Mouse (Mus musculus) heart, postnatal 0 days (tissue): ENCODE measurements around the gene Cers6. TPM values are rescaled to one million over a fixed set of nuclear protein-coding genes. Genes with fewer than 3 reads are reported as not detected.

Experiments
- ATAC-seq: fragments of 200-750 bp; cut with Nextera tagmentation; 2 replicates; pipeline ENCODE4 v1.8.0; 2017; ENCODE audit warnings: low read depth, moderate number of reproducible peaks, moderate library complexity; ENCODE audit not compliant: insufficient read depth
- DNase-seq: peaks from one replicate; pipeline ENCODE4 v3.0.0-alpha.2; 2016; ENCODE audit warnings: low spot score
- H3K27ac ChIP-seq: fragments of 300-500 bp; sonication (generic); 2 replicates; pipeline ENCODE4 v1.5.1; 2014; ENCODE audit warnings: low read depth, mild to moderate bottlenecking
- H3K27me3 ChIP-seq: fragments of 300-500 bp; sonication (generic); 2 replicates; pipeline ENCODE4 v1.6.1; 2014; ENCODE audit warnings: low read length, mixed read lengths; ENCODE audit not compliant: control insufficient read depth, insufficient read depth
- H3K36me3 ChIP-seq: fragments of 300-500 bp; sonication (generic); replicated peaks from 2 replicates; pipeline ENCODE4 v1.6.1; 2014; ENCODE audit warnings: low read length, mixed read lengths; ENCODE audit not compliant: control insufficient read depth, insufficient read depth
- H3K4me1 ChIP-seq: fragments of 300-500 bp; sonication (generic); 2 replicates; pipeline ENCODE4 v1.6.1; 2014; ENCODE audit warnings: antibody characterized with exemption; ENCODE audit not compliant: control insufficient read depth, insufficient read depth
- H3K4me2 ChIP-seq: fragments of 300-500 bp; sonication (generic); 2 replicates; pipeline ENCODE4 v1.6.1; 2014; ENCODE audit warnings: low read depth, mild to moderate bottlenecking, low read length, moderate library complexity
- H3K4me3 ChIP-seq: fragments of 300-500 bp; sonication (generic); 2 replicates; pipeline ENCODE4 v1.5.1; 2014; ENCODE audit warnings: low read depth, low read length
- H3K9ac ChIP-seq: fragments of 300-500 bp; sonication (generic); replicated peaks from 2 replicates; pipeline ENCODE4 v1.6.1; 2014; ENCODE audit warnings: low read depth, low read length, mixed read lengths
- H3K9me3 ChIP-seq: fragments of 300-500 bp; sonication (generic); replicated peaks from 2 replicates; pipeline ENCODE4 v1.6.1; 2016; ENCODE audit warnings: low read length; ENCODE audit not compliant: control insufficient read depth
- CTCF ChIP-seq: IDR thresholded peaks from 2 replicates; pipeline ENCODE4 v1.5.1; 2016; ENCODE audit warnings: antibody characterized with exemption, control low read depth, low read depth
- EP300 ChIP-seq: IDR thresholded peaks from 2 replicates; pipeline ENCODE4 v1.6.1; 2016; ENCODE audit warnings: antibody characterized with exemption, low read depth
- WGBS: fragments of 180-500 bp; shearing (Covaris S2); extraction: QIAGEN DNeasy Blood & Tissue Kit; methylation state at CpG from one replicate; pipeline ENCODE4 v1.1.7; 2014; 5-methylcytosine and 5-hydroxymethylcytosine counted together
- polyA plus RNA-seq: library from polyadenylated mRNA; unstranded; fragments of >200 nt; fragmentation: Nextera tagmentation; extraction: Ambion mirVana; gene quantifications from 2 replicates; pipeline ENCODE4 v1.2.1, GENCODE M21; 2015
- total RNA-seq: library from RNA; depleted of rRNA; stranded (reverse); fragments of >200 nt; gene quantifications from 2 replicates; pipeline ENCODE4 v1.2.3, GENCODE M21; 2014; ENCODE audit warnings: low replicate concordance

Cers6 gene
- total and polyA plus RNA-seq, 2 experiments from 2014 or later = 8.5 to 36.0 TPM

GRCm38 (mm10) chr2:69121681-69122080 is 260.4 kb downstream of the Cers6 start:
- no peaks in the 10 kb centered on the region for H3K9me3 ChIP-seq
- H3K9ac ChIP-seq = no peak overlapping the region
- no peaks in the 10 kb centered on the region for H3K27me3 ChIP-seq
- DNase-seq (no peak), ATAC-seq (no peak)
- no peak for TF ChIP-seq CTCF
- TF ChIP-seq EP300 = no peak
- no peak overlapping the region for H3K27ac ChIP-seq
- H3K4me3 ChIP-seq = no peak overlapping the region
- 0 out of 2 replicates have a peak, but pooled peaks cover 4% of the 10 kb centered on the region for H3K4me1 ChIP-seq
- WGBS = 84% methylated on average over 4 of the region's 4 CpGs
- no peak overlapping the region for H3K4me2 ChIP-seq
- no peaks in the 10 kb centered on the region for H3K36me3 ChIP-seq

- H3K36me3 ChIP-seq = no peaks in the 10 kb centered on the region
- no peak overlapping the region for H3K9ac ChIP-seq
- H3K27ac ChIP-seq = no peak overlapping the region
- H3K27me3 ChIP-seq = no peaks in the 10 kb centered on the region
- H3K4me3 ChIP-seq = no peak overlapping the region
- no peak for TF ChIP-seq CTCF
- TF ChIP-seq EP300 = no peak
- WGBS = 74% methylated on average over 3 of the region's 3 CpGs
- no peak overlapping the region for H3K4me2 ChIP-seq
- no peaks in the 10 kb centered on the region for H3K9me3 ChIP-seq
- 0 out of 2 replicates have a peak, but pooled peaks cover 8% of the 10 kb centered on the region for H3K4me1 ChIP-seq
- ATAC-seq (no peak), DNase-seq (no peak)
Measured at GRCm38 (mm10) chr2:69125425-69125824, 264.2 kb downstream of the Cers6 start.

- TF ChIP-seq EP300 (no peak), CTCF (no peak)
- no peaks in the 10 kb centered on the region for H3K9me3 ChIP-seq
- 0 out of 2 replicates have a peak, but pooled peaks cover 4% of the 10 kb centered on the region for H3K4me1 ChIP-seq
- no peak for ATAC-seq
- no peaks in the 10 kb centered on the region for H3K27me3 ChIP-seq
- H3K4me3 ChIP-seq = no peak overlapping the region
- peak overlapping the region; percentile 72 for H3K27ac ChIP-seq
- DNase-seq = no peak
- 76% methylated on average over 7 of the region's 7 CpGs for WGBS
- no peak overlapping the region for H3K4me2 ChIP-seq
- no peaks in the 10 kb centered on the region for H3K36me3 ChIP-seq
- H3K9ac ChIP-seq = no peak overlapping the region
Measured at GRCm38 (mm10) chr2:69128321-69128720, 267.1 kb downstream of the Cers6 start.

DNA sequence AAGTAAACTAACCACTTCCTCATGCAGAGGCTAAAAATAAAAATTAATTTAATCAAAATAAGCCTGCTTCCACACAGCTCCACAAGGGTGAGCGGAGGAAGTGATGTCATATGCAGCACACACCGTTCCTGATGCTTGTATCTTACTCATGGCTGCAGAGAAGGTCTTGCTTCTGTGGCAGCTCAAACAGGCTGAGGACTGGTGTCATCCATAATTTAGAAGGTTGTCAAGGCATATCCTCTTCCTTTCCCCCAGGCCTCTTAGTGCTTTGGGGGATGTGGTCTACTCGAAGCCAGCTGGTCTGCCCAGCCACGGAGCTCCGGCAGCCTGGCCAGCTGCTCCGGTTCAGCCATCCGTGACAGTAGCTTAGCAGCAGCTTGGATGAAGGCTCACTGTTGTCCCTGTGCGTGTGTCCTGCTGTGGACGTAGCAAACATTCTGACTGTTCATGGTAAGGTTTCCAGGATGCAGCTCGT is 267.7 kb downstream of the Cers6 start:
- Histone ChIP-seq H3K4me1 (0 out of 2 replicates have a peak, but pooled peaks cover 4% of the 10 kb centered on the region), H3K9ac (no peak overlapping the region), H3K27ac (peak overlapping the region; percentile 72), H3K4me2 (peak overlapping the region; percentile 12; the same call in 1 of the 2 replicates), H3K27me3 (no peaks in the 10 kb centered on the region), H3K4me3 (no peak overlapping the region), H3K36me3 (no peaks in the 10 kb centered on the region), H3K9me3 (no peaks in the 10 kb centered on the region)
- WGBS = 61% methylated on average over 10 of the region's 10 CpGs
- DNase-seq (no peak), ATAC-seq (peak; percentile 58; the same call in 1 of the 2 replicates)
- no peak for TF ChIP-seq EP300

DNA sequence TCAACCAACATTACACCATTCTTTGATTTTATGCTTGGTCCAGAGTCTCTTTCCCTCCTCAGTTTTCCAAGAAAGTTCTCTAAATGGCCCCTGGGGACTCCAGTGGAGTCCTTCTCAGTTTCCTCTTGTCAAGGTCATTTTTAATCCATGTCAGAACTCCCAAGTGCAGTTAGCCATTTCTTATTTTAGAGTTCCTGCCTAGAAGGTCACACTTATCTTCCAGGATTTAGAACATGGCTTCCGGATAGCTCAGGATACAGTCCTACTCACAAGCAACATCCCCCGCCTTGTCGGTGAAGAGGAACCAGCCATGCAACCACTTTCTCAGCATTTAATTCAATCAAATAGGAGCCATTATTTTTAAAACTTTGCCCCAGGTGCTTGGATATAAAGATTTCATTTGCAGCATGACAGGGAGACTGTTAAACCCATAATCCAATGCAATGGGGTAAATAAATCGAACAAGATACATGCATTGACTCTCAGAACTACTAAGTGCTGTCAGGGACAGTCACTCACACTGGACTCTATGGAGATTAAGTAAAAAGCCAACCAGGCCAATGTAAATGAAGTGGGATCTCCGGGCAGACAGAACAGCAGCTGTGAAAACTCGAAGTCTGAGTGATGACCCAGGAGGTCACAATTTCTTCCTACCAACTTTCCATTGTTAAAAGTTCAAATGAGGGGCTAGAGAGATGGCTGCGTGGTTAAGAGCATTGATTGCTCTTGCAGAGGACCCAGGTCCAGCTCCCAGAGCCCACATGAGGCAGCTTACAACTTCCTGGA is 268.4 kb downstream of the Cers6 start:
- DNase-seq (peak; percentile 23), ATAC-seq (peak; percentile 60; the same call in 1 of the 2 replicates)
- no peak overlapping the region for H3K4me3 ChIP-seq
- H3K36me3 ChIP-seq = no peaks in the 10 kb centered on the region
- TF ChIP-seq EP300 (peak; percentile 30; the same call in 1 of the 2 replicates), CTCF (no peak)
- H3K27ac ChIP-seq = peak overlapping the region; percentile 72
- H3K27me3 ChIP-seq = no peaks in the 10 kb centered on the region
- H3K9ac ChIP-seq = no peak overlapping the region
- peak overlapping the region; percentile 12; the same call in 1 of the 2 replicates for H3K4me2 ChIP-seq
- H3K9me3 ChIP-seq = no peaks in the 10 kb centered on the region
- WGBS = 53% methylated on average over 7 of the region's 7 CpGs
- H3K4me1 ChIP-seq = 0 out of 2 replicates have a peak, but pooled peaks cover 4% of the 10 kb centered on the region
